Mouse (Mus musculus): Measurements from ENCODE around the gene Lypd1. TPM values are rescaled to one million over a fixed set of nuclear protein-coding genes. Genes with fewer than 3 reads are reported as not detected.

The Lypd1 gene
- total RNA-seq (2021), result under 1 TPM; 0.31 to 0.50 TPM
- polyA plus RNA-seq (2012; rRNA removed), result 1.2 and 2.2 TPM in 2 replicates
- long read RNA-seq, result 0 reads

DNA sequence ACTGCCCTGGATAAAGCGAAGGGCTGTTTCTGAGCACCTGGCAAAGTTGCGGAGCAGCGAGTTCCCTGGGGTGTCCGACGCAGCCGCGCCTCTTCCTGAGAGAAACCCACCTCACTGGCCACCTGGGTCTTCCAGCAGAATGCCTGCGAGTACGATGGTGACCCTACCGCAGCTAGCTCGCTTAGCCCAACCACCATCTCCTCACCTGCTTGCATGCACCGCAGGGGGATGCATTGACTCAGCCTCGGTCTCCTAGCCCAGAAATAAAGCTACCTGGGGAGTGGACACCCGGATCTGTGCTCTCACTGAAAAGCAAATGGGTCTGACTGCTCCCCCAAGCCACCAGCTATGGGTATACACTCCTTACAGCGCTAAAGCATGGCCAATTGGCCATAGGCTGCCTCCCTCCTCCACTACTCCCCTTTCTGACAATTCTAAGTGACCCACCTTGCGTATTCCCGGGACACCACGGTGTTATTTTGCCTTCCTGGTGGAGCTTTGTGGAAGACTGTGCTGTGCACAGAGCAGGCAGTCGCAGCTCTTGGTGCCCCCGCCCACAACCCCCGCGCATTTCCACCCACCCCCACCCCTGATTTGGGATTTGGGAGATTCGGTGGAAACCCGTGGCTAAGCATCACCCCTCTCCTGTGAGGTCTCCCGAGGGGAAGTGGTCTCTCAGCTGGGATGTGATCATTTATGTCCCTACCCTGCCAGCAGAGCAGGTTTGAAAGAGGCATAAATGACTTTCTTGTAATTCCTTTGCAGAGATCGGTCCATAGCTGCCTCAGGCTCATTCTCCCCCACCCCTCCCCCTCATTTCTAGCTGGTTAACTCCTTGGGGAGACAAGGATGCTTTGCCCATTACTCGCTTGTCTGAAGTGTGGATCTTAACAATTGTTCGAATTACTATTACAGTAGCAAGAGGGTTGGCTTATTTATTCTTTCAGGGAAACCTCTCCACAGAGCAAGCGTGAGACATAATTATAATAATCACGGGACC, at the start of gene Lypd1:
Gene Lypd1, minus strand, starts transcription at position 501 of the 1,000 bp plus-strand sequence.
- peaks cover 9% of the 10 kb centered on the region for H3K27me3 ChIP-seq (ENCODE audit: control insufficient read depth, insufficient read depth, low read length)
- DNase-seq, result no peak
- WGBS, result 13% methylated on average over 30 of the region's 30 CpGs
- no peak for TF ChIP-seq CTCF (IDR thresholded peaks at IDR 0.05)
- no peak for TF ChIP-seq EP300 (IDR thresholded peaks at IDR 0.05; ENCODE audit: insufficient read depth, low read depth, low read length)
- no peak for TF ChIP-seq POLR2A (IDR thresholded peaks at IDR 0.05; ENCODE audit: insufficient read depth, low read depth, low read length)
- H3K4me3 ChIP-seq, result peak within 1 kb of the TSS; percentile 41
- H3K36me3 ChIP-seq (ENCODE audit: control insufficient read depth, insufficient read depth, low read length), result no peaks in the 10 kb centered on the region
- no peak within 1 kb of the TSS for H3K27ac ChIP-seq
- H3K4me1 ChIP-seq (ENCODE audit: control insufficient read depth, insufficient read depth, low read length), result no peaks in the 10 kb centered on the region
- intact Hi-C loops (cut with DNase I), result no loop called here
- H3K9ac ChIP-seq (ENCODE audit: low read depth, low read length), result no peak within 1 kb of the TSS
- no peaks in the 10 kb centered on the region for H3K79me2 ChIP-seq (replicated peaks; ENCODE audit: control insufficient read depth, insufficient read depth, low read length)

DNA sequence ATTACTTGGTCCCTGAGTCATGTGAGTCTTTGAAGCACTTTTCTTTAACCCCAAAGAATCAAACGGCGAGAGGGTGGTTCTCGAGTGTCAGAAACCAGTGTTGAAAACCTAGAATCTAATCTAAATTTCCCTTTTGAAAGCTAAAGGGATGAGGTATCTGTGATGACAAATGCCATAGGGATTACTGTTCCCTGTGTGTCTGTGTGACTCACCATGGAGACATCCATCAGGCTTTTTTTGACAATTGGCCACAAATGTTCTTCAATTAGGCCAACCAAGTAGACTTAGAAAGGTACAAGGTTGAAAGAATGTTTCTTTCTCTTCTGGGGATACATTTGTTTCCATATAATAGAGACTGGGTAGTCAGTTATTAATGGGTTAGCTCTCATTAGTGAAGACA, 38.1 kb upstream of the Lypd1 start:
- no peak for TF ChIP-seq POLR2A (IDR thresholded peaks at IDR 0.05; ENCODE audit: insufficient read depth, low read depth, low read length)
- no peak for TF ChIP-seq CTCF (IDR thresholded peaks at IDR 0.05)
- no peak for TF ChIP-seq EP300 (IDR thresholded peaks at IDR 0.05; ENCODE audit: insufficient read depth, low read depth, low read length)
- H3K4me1 ChIP-seq (ENCODE audit: control insufficient read depth, insufficient read depth, low read length), result no peaks in the 10 kb centered on the region
- no peak for DNase-seq
- no peak overlapping the region for H3K27ac ChIP-seq
- no peak overlapping the region for H3K4me3 ChIP-seq
- WGBS, result 52% methylated on average over 3 of the region's 3 CpGs
- no peak overlapping the region for H3K9ac ChIP-seq (ENCODE audit: low read depth, low read length)
- intact Hi-C loops (cut with DNase I), result no loop called here
- no peaks in the 10 kb centered on the region for H3K79me2 ChIP-seq (replicated peaks; ENCODE audit: control insufficient read depth, insufficient read depth, low read length)
- no peaks in the 10 kb centered on the region for H3K36me3 ChIP-seq (ENCODE audit: control insufficient read depth, insufficient read depth, low read length)
- no peaks in the 10 kb centered on the region; the same call in 1 of the 2 replicates for H3K27me3 ChIP-seq (ENCODE audit: control insufficient read depth, insufficient read depth, low read length)

DNA sequence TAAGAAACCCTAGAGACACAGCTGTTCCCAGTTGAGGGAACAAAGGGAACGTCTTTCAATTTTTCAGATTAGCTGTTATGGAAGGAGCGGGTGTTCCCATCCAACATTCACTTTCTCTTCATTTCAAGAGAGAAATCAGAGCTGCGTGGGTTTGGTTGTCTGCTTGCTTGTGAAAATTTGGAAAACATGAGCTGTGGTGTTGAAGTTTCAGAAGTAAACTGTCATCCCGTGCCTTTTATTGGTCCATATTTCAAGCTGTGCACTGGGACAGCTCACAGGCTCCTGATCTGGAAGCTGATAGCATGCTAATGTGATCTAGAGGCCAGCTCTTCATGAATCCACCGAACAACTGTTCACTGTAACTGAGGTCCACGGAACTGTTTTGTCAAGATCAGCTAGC, 36.2 kb upstream of the Lypd1 start:
- H3K79me2 ChIP-seq (replicated peaks; ENCODE audit: control insufficient read depth, insufficient read depth, low read length), result no peaks in the 10 kb centered on the region
- no peaks in the 10 kb centered on the region for H3K27me3 ChIP-seq (ENCODE audit: control insufficient read depth, insufficient read depth, low read length)
- no peak overlapping the region for H3K9ac ChIP-seq (ENCODE audit: low read depth, low read length)
- no peaks in the 10 kb centered on the region for H3K4me1 ChIP-seq (ENCODE audit: control insufficient read depth, insufficient read depth, low read length)
- DNase-seq, result no peak
- no peak overlapping the region for H3K4me3 ChIP-seq
- TF ChIP-seq EP300 (IDR thresholded peaks at IDR 0.05; ENCODE audit: insufficient read depth, low read depth, low read length) (no peak), CTCF (IDR thresholded peaks at IDR 0.05) (no peak), POLR2A (IDR thresholded peaks at IDR 0.05; ENCODE audit: insufficient read depth, low read depth, low read length) (no peak)
- 69% methylated on average over 6 of the region's 6 CpGs for WGBS
- no peak overlapping the region for H3K27ac ChIP-seq
- H3K36me3 ChIP-seq (ENCODE audit: control insufficient read depth, insufficient read depth, low read length), result no peaks in the 10 kb centered on the region
- intact Hi-C loops (cut with DNase I), result no loop called here

DNA sequence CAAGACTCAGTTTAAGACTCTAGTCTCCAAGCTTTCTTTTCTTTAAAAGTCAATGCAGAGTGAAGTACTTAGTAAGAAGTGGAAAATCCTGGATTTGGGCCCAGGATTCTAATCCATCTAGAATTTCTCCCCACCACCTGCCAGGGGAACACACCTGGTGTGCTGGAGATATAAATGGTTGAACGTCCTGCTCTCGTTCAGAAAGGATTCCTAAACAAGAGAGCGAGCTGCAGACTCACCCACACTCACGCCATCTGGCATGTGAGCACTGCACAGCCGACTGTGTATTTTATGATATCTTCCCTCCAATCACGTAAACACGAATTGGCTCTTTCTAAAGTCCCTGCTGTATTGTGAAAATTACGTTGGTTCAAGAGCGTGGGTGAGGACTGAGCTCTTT, 32.2 kb upstream of the Lypd1 start:
- no peak for TF ChIP-seq POLR2A (IDR thresholded peaks at IDR 0.05; ENCODE audit: insufficient read depth, low read depth, low read length)
- TF ChIP-seq CTCF (IDR thresholded peaks at IDR 0.05), result no peak
- no peak for TF ChIP-seq EP300 (IDR thresholded peaks at IDR 0.05; ENCODE audit: insufficient read depth, low read depth, low read length)
- intact Hi-C loops (cut with DNase I), result no loop called here
- no peaks in the 10 kb centered on the region for H3K79me2 ChIP-seq (replicated peaks; ENCODE audit: control insufficient read depth, insufficient read depth, low read length)
- H3K4me1 ChIP-seq (ENCODE audit: control insufficient read depth, insufficient read depth, low read length), result no peaks in the 10 kb centered on the region
- 72% methylated on average over 9 of the region's 9 CpGs for WGBS
- H3K27ac ChIP-seq, result no peak overlapping the region
- H3K4me3 ChIP-seq, result no peak overlapping the region
- no peak overlapping the region for H3K9ac ChIP-seq (ENCODE audit: low read depth, low read length)
- H3K36me3 ChIP-seq (ENCODE audit: control insufficient read depth, insufficient read depth, low read length), result no peaks in the 10 kb centered on the region
- no peaks in the 10 kb centered on the region for H3K27me3 ChIP-seq (ENCODE audit: control insufficient read depth, insufficient read depth, low read length)
- no peak for DNase-seq

DNA sequence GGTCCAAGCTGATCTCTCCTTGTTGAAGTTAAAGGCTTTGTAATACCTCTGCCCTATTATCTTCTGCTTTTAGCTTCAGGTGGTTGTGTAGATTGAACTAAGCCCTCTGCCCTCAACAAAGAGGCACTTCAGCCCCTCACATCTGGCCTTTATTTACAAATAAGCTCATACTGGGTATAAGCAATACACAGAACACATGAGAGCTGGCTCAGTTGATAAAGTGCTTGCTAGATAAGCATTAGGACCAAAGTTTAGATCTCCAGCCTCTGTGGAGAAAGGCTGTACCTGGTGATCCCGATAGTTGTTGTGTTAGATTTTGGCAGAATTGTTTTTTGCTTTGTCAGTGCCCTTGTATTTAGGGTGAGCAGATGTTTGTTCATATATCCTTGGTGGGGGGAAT, 30.4 kb upstream of the Lypd1 start:
- TF ChIP-seq CTCF (IDR thresholded peaks at IDR 0.05), result no peak
- TF ChIP-seq EP300 (IDR thresholded peaks at IDR 0.05; ENCODE audit: insufficient read depth, low read depth, low read length), result no peak
- no peak for TF ChIP-seq POLR2A (IDR thresholded peaks at IDR 0.05; ENCODE audit: insufficient read depth, low read depth, low read length)
- Histone ChIP-seq H3K9ac (ENCODE audit: low read depth, low read length) (no peak overlapping the region), H3K4me1 (ENCODE audit: control insufficient read depth, insufficient read depth, low read length) (no peaks in the 10 kb centered on the region), H3K79me2 (replicated peaks; ENCODE audit: control insufficient read depth, insufficient read depth, low read length) (no peaks in the 10 kb centered on the region), H3K27me3 (ENCODE audit: control insufficient read depth, insufficient read depth, low read length) (no peaks in the 10 kb centered on the region), H3K36me3 (ENCODE audit: control insufficient read depth, insufficient read depth, low read length) (no peaks in the 10 kb centered on the region), H3K27ac (no peak overlapping the region), H3K4me3 (no peak overlapping the region)
- 88% methylated on average over 1 of the region's 1 CpGs for WGBS
- no peak for DNase-seq
- intact Hi-C loops (cut with DNase I), result no loop called here

DNA sequence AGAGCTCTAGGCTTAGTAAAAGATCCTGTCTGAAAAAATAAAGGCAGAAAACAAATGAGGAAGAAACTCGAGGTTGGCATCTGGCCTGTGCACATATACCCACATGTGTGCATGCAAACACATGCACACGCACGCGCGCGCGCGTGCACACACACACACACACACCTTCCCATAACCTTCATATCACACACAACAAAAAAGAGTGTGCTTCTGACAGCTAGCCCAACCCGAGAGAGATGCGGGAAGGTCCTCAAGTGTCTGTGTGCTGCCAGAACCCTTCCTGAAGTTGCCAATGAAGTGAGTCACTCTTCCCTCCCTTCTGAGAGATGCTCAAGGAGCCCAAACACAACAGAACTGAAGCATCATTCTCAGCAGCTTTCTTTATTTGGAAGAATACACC, 12.6 kb upstream of the Lypd1 start:
- no peak overlapping the region for H3K4me3 ChIP-seq
- H3K4me1 ChIP-seq (ENCODE audit: control insufficient read depth, insufficient read depth, low read length), result no peaks in the 10 kb centered on the region
- DNase-seq, result no peak
- no peak overlapping the region for H3K9ac ChIP-seq (ENCODE audit: low read depth, low read length)
- WGBS, result 93% methylated on average over 10 of the region's 10 CpGs
- intact Hi-C loops (cut with DNase I), result no loop called here
- H3K27me3 ChIP-seq (ENCODE audit: control insufficient read depth, insufficient read depth, low read length), result no peaks in the 10 kb centered on the region
- no peak overlapping the region for H3K27ac ChIP-seq
- TF ChIP-seq CTCF (IDR thresholded peaks at IDR 0.05) (no peak), POLR2A (IDR thresholded peaks at IDR 0.05; ENCODE audit: insufficient read depth, low read depth, low read length) (no peak), EP300 (IDR thresholded peaks at IDR 0.05; ENCODE audit: insufficient read depth, low read depth, low read length) (no peak)
- H3K79me2 ChIP-seq (replicated peaks; ENCODE audit: control insufficient read depth, insufficient read depth, low read length), result no peaks in the 10 kb centered on the region
- H3K36me3 ChIP-seq (ENCODE audit: control insufficient read depth, insufficient read depth, low read length), result no peaks in the 10 kb centered on the region
